1 mouse cellular context compared by ENCODE assay signal in the genomic region with DNA sequence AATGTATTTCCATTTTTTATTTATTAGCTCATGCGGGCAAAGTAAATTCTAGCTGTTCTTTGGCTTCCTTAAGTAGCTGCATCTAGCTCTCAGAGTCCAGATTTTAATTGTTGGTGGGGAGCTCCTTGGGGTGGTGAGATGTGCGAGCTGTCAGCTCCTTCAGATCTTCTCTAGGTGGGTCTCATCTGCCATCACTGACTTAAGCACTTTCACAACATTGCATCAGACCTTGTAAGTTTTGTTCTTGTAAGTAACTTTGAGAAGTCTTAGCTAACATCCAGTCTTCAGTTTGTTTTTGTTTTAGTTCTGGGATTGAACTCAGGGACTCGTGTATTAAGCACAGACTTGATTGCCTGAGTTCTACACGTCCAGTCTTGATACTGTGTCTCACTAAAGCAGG.
A peak's percentile ranks its signal among the peaks of the same experiment; 100 is the strongest.
TF ChIP-seq lines count a peak whose summit lies in the region.

No protein-coding gene starts in this region.

TF ChIP-seq in CH12.LX, 34 proteins besides CTCF, POLR2A, EP300 and RAD21:
- TF ChIP-seq MXI1 (IDR thresholded peaks at IDR 0.05; ENCODE audit: low read depth, low read length) (peak; percentile 30; the same call in 1 of the 2 replicates), ZKSCAN1 (IDR thresholded peaks at IDR 0.05; ENCODE audit: borderline replicate concordance, low read depth, low read length) (no peak), MAX (IDR thresholded peaks at IDR 0.05; ENCODE audit: low read length) (no peak), ZC3H11A (IDR thresholded peaks at IDR 0.05; ENCODE audit: low read depth, low read length) (no peak), ELF1 (IDR thresholded peaks at IDR 0.05; ENCODE audit: low read depth, low read length) (no peak), CHD1 (IDR thresholded peaks at IDR 0.05; ENCODE audit: low read depth, low read length) (peak; percentile 88), MYC (IDR thresholded peaks at IDR 0.05; ENCODE audit: low read depth, low read length) (no peak), TBP (conservative IDR thresholded peaks at IDR 0.05; ENCODE audit: low read depth, low read length) (no peak), SMC3 (IDR thresholded peaks at IDR 0.05; ENCODE audit: low read depth, low read length) (no peak), MAZ (IDR thresholded peaks at IDR 0.05; ENCODE audit: low read depth, low read length) (no peak), GABPA (IDR thresholded peaks at IDR 0.05; ENCODE audit: insufficient replicate concordance, low read depth, low read length) (no peak), USF1 (IDR thresholded peaks at IDR 0.05; ENCODE audit: low read depth, low read length) (no peak)
TF ChIP-seq in CH12.LX: peak in this region for 2.
